Mouse (Mus musculus) spleen, adult 2 months (tissue): Measurements from ENCODE around the gene Dnaja3.
"Not testable (repeated sequence)": the region's sequence is repeated elsewhere in the genome, so short reads cannot be mapped to it uniquely, and the experiment has no call there.

Source experiments
- CTCF ChIP-seq: fragments of 200-500 bp; IDR thresholded peaks from 2 replicates; pipeline ENCODE4 v1.5.1; 2011; ENCODE audit warnings: mild to moderate bottlenecking, inconsistent platforms; ENCODE audit not compliant: insufficient read depth, insufficient read length, insufficient replicate concordance; ENCODE audit errors: extremely low read depth
- POLR2A ChIP-seq: fragments of 200-500 bp; IDR thresholded peaks from 2 replicates; pipeline ENCODE4 v1.6.1; 2011; ENCODE audit warnings: low read depth, low read length, inconsistent platforms

DNA sequence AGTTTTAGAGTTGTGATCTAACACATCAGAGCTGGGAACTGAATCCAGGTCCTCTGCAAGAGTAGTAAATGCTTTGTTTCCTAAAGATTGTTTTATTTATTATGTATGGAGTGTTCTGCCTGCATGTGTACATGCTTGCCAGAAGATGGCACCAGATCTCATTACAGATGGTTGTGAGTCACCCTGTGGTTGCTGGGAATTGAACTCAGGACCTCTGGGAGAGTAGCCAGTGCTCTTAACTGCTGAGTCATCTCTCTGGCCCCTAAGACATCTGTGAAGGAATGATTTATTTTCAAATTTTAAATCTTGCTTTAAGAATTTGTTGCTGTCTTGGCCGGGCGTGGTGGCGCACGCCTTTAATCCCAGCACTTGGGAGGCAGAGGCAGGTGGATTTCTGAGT, 49.6 kb downstream of the Dnaja3 start:
- not testable (repeated sequence) for TF ChIP-seq POLR2A, CTCF
